Mouse (Mus musculus): ENCODE data around the gene Supt3. TPM values are rescaled to one million over a fixed set of nuclear protein-coding genes. Genes with fewer than 3 reads are reported as not detected.

Supt3 gene
- total RNA-seq, 2 experiments from 2014 or later = 16.3 TPM

DNA sequence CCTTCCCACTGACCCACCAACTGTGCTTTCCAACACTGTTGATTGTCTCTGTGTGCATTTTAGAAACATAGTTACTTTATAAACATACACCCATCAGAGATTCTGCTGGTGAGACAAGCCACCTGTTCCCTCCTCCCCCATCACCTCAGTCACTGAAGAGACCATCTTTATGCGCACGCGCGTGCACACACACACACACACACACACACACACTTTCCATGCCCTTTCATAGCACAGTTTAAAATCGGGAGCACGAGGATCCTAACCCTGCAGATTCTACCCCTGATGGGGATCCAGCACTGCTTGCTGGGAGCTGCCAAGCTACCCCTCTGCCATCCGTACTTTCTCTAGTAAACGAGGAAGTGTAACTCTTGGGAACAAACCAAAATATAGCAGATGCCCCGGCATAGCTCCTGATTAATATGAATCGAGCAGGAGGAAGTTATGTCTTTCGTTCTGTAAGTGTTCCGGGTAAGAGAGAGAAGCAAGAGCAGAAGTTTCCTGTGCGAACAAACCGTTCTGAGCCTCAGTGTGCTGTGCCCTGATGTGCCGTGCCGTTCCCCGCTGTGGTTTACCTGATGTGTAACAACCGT lies 342.8 kb downstream of the Supt3 start:
- DNase-seq (ENCODE audit: low spot score in 2 of 2) = peak; percentile 31 to 69

- no peak for DNase-seq (ENCODE audit: low spot score in 2 of 2)
Measured at GRCm38 (mm10) chr17:45123856-45124255, 346.9 kb downstream of the Supt3 start.

- no peak for DNase-seq (ENCODE audit: low spot score in 2 of 2)
Measured at GRCm38 (mm10) chr17:45128611-45129010, 351.7 kb downstream of the Supt3 start.

GRCm38 (mm10) chr17:45133501-45134400 lies 356.8 kb downstream of the Supt3 start:
- no peak for DNase-seq (ENCODE audit: low spot score in 2 of 2)

DNA sequence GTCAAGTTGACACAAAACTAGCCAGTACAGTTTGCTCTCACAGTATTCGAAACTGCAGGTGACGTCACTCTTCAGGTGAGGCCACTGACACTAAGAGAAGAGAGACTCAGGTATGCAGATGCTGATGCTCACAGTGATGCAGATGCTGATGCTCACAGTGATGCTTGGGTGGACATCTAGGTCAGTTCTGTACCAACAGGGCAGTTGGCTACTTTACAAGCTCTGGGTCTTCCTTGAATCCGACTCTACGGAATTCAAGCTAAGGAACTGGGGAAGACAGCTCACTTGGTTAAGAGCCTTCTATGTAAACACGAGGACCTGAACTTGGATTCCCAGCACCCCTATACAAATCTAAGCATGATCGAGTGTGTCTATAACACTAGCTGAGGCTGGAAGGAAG lies 359.5 kb downstream of the Supt3 start:
- no peak for DNase-seq (ENCODE audit: low spot score in 2 of 2)

- DNase-seq (ENCODE audit: low spot score in 2 of 2) = no peak
Measured at GRCm38 (mm10) chr17:45143043-45143442, 366.1 kb downstream of the Supt3 start.

DNA sequence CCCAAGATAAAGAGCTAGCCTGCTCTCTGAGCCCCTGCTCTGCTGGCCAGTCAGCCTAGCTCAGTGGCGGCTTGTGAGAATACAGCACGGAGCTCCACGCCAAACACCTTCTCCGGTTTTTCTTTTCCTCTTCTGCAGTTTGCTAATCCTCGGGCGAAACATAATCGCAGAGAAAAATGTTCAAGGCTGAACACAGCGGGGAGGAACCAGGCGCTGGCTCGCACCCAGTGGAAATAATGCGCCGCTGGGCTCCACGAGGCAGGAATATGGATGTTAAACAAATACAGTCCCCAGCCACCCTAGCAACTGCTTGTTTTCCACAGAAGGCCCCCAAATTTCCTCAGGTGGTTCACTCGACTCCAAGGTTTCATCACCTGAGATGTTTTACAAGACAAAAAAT lies 367.7 kb downstream of the Supt3 start:
- DNase-seq (ENCODE audit: low spot score in 2 of 2) = no peak

DNA sequence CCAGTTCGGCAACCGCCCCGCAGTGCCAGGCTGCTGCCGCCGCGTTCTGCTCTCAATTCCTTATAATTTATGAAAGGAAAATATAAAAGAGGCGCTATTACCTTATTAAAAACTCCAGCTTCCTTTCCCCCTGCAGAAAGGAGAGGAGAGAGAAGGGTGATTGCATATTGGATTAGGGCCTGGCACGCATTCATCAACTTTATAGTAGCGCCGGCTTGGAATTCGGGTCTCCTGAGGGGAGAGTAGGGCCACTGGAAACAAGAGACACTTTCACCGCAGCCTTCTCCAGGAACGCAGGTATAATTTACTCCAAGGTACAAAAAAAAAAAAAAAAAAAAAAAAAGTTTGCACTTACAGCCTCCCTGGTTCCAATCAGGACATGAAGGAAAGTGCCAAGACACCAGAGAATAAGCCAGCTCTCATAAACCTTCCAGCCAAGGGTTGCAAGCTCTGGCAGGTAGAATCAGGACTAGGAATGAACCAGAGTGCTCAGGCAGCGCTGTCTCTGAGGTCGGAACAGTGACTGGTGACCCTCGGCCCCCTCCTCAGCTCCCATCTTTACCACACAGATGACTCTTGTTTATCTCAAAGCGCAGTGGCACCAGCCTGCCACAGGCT lies 374.5 kb downstream of the Supt3 start:
- DNase-seq (ENCODE audit: low spot score in 2 of 2) = no peak

- no peak for DNase-seq (ENCODE audit: low spot score in 2 of 2)
Measured at GRCm38 (mm10) chr17:45153721-45154120, 376.8 kb downstream of the Supt3 start.

DNA sequence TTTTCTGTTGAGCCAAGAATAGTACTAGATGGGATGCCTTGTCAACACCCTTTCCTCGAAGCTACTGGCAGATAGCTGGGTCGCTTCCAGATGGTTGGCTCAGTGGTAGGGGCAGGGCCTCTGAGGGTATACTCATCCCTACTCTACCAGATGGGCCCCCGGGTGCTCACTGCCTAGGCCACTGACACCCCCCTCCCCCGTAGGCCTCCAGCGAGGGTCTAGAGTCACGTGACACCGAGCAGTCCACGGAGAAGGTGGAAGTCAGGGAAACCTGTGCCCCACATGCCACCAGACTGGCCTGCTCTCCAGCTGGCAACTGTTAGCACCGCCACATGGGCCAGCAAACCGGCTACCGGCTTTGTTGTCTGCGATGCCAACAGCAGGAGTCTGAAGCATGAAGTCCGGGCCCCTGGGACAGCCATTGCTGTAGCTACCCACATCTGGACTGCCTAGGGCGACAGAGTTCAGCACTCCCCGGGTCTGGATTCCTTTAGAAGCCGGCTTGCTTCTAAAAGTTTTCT lies 381.3 kb downstream of the Supt3 start:
- no peak for DNase-seq (ENCODE audit: low spot score in 2 of 2)

DNA sequence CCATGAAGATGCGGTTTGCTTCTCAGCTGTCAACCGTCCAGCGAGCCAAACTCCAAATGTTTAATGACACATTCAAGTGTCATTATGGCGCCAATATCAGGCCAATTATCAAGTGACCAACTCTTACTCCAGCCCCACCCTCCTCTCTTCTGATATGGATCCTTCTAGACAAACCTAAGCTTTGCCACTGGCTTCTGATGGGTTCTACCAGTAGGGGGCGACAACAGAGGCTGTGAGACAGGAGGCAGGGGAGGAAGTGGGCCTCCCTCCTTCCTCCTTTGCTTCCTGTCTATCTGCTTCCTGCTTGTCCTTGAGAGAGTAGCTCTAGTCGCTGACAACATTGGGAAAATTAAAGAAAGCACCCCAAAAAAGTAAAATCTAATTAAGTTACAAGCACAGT lies 383.7 kb downstream of the Supt3 start:
- no peak for DNase-seq (ENCODE audit: low spot score in 2 of 2)

- DNase-seq (ENCODE audit: low spot score in 2 of 2) = no peak
Measured at GRCm38 (mm10) chr17:45165741-45166140, 388.8 kb downstream of the Supt3 start.

Other genes with a start within 250 kb of the Supt3 start
- 10 to 100 TPM; 15.4 TPM for gene Runx2, start 37.6 kb downstream of the Supt3 start, total RNA-seq (2021)

Measured in layer of hippocampus, adult 18-20 months (tissue).